Mouse (Mus musculus) MEL (cell line): ENCODE measurements at regions not wholly inside any gene's neighbourhood (a gene's known extent, or its start where the extent isn't known, plus 50 kb on each side); places are given as distances from the start of the nearest gene placed in this dataset.

ENCODE experiments used
- DNase-seq: peaks from one replicate; pipeline ENCODE4 v3.0.0; 2011; ENCODE audit warnings: low read depth, low spot score
- H3K27ac ChIP-seq: 2 replicates; pipeline ENCODE4 v1.5.1; 2012; ENCODE audit warnings: low read depth, mild to moderate bottlenecking, control low read depth, low read length, moderate library complexity; ENCODE audit not compliant: control insufficient read depth
- H3K27me3 ChIP-seq, 2 experiments: fragments of 150-350 bp in 1 of 2; sonication (generic) in 1 of 2; 2 replicates each; pipeline ENCODE4 v1.6.1; 2012; ENCODE audit warnings: low read length in 2 of 2, mild to moderate bottlenecking in 2 of 2, improper control_type of control experiment in 1 of 2, moderate library complexity in 1 of 2; ENCODE audit not compliant: insufficient read depth in 2 of 2, control insufficient read depth in 1 of 2
- H3K36me3 ChIP-seq, 2 experiments: 2 replicates each; pipeline ENCODE4 v1.6.1; 2012 to 2014; ENCODE audit warnings: low read length in 2 of 2, improper control_type of control experiment in 1 of 2, inconsistent platforms in 1 of 2, mild to moderate bottlenecking in 1 of 2; ENCODE audit not compliant: insufficient read depth in 2 of 2, control insufficient read depth in 1 of 2
- H3K4me1 ChIP-seq, 2 experiments: fragments of 150-350 bp in 1 of 2; sonication (generic) in 1 of 2; 2 replicates each; pipeline ENCODE4 v1.6.1; 2012; ENCODE audit warnings: low read length in 2 of 2, improper control_type of control experiment in 1 of 2, mild to moderate bottlenecking in 1 of 2; ENCODE audit not compliant: insufficient read depth in 2 of 2, control insufficient read depth in 1 of 2
- H3K4me3 ChIP-seq, 2 experiments: fragments of 150-350 bp in 1 of 2; sonication (generic) in 1 of 2; 2 replicates each; pipeline ENCODE4 v1.5.1; 2012; ENCODE audit warnings: low read depth in 2 of 2, low read length in 2 of 2, mild to moderate bottlenecking in 2 of 2, moderate library complexity in 2 of 2, control low read depth in 1 of 2, improper control_type of control experiment in 1 of 2; ENCODE audit not compliant: control insufficient read depth in 1 of 2, insufficient read depth in 1 of 2
- H3K79me2 ChIP-seq: 2 replicates; pipeline ENCODE4 v1.6.1; 2012; ENCODE audit warnings: mild to moderate bottlenecking, low read length, moderate library complexity; ENCODE audit not compliant: control insufficient read depth, poor library complexity, insufficient read depth
- H3K9ac ChIP-seq: 2 replicates; pipeline ENCODE4 v1.6.1; 2012; ENCODE audit warnings: low read depth, mild to moderate bottlenecking, control low read depth, low read length, moderate library complexity; ENCODE audit not compliant: control insufficient read depth, poor library complexity, severe bottlenecking
- H3K9me3 ChIP-seq: fragments of 150-350 bp; sonication (generic); replicated peaks from 2 replicates; pipeline ENCODE4 v1.6.1; 2012; ENCODE audit warnings: mild to moderate bottlenecking, low read length, improper control_type of control experiment, moderate library complexity; ENCODE audit not compliant: insufficient read depth
- BHLHE40 ChIP-seq: IDR thresholded peaks from 2 replicates; pipeline ENCODE4 v1.6.1; 2012; ENCODE audit warnings: low read depth, mild to moderate bottlenecking, inconsistent platforms, low read length, improper control_type of control experiment, borderline replicate concordance
- CTCF ChIP-seq, 3 experiments: IDR thresholded peaks in 2 of 3; conservative IDR thresholded peaks in 1 of 3; 2 replicates each; pipeline ENCODE4 v1.5.1; 2011 to 2012; ENCODE audit warnings: low read length in 3 of 3, low read depth in 2 of 3, mild to moderate bottlenecking in 2 of 3, improper control_type of control experiment in 1 of 3, inconsistent platforms in 1 of 3, mixed read lengths in 1 of 3, moderate library complexity in 1 of 3; ENCODE audit not compliant: control insufficient read depth in 1 of 3, insufficient read depth in 1 of 3, poor library complexity in 1 of 3, severe bottlenecking in 1 of 3
- E2F4 ChIP-seq: IDR thresholded peaks from 2 replicates; pipeline ENCODE4 v1.6.1; 2011; ENCODE audit warnings: low read depth, low read length, improper control_type of control experiment, borderline replicate concordance
- ELF1 ChIP-seq: IDR thresholded peaks from 2 replicates; pipeline ENCODE4 v1.6.1; 2014; ENCODE audit warnings: low read depth, mild to moderate bottlenecking, inconsistent platforms, low read length, improper control_type of control experiment, moderate library complexity
- ETS1 ChIP-seq: IDR thresholded peaks from 2 replicates; pipeline ENCODE4 v1.6.1; 2012; ENCODE audit warnings: low read depth, mild to moderate bottlenecking, inconsistent platforms, low read length, improper control_type of control experiment, moderate library complexity
- GABPA ChIP-seq: IDR thresholded peaks from 2 replicates; pipeline ENCODE4 v1.6.1; 2012; ENCODE audit warnings: low read depth, mild to moderate bottlenecking, inconsistent platforms, low read length, improper control_type of control experiment, moderate library complexity
- GATA1 ChIP-seq: IDR thresholded peaks from 2 replicates; pipeline ENCODE4 v1.6.1; 2011; ENCODE audit warnings: low read depth, low read length, improper control_type of control experiment
- HCFC1 ChIP-seq: IDR thresholded peaks from 2 replicates; pipeline ENCODE4 v1.6.1; 2012; ENCODE audit warnings: low read depth, mild to moderate bottlenecking, inconsistent platforms, low read length, improper control_type of control experiment, moderate library complexity
- MAFK ChIP-seq: IDR thresholded peaks from 2 replicates; pipeline ENCODE4 v1.6.1; 2011; ENCODE audit warnings: low read depth, mild to moderate bottlenecking, low read length, improper control_type of control experiment, borderline replicate concordance
- MEF2A ChIP-seq: IDR thresholded peaks from 2 replicates; pipeline ENCODE4 v1.6.1; 2014; ENCODE audit warnings: low read depth, mild to moderate bottlenecking, inconsistent platforms, low read length, improper control_type of control experiment; ENCODE audit not compliant: poor library complexity, insufficient replicate concordance, severe bottlenecking; ENCODE audit errors: extremely low read depth
- MYB ChIP-seq: IDR thresholded peaks from 2 replicates; pipeline ENCODE4 v1.6.1; 2011; ENCODE audit warnings: mild to moderate bottlenecking, low read depth, low read length, improper control_type of control experiment
- MYC ChIP-seq: IDR thresholded peaks from 2 replicates; pipeline ENCODE4 v1.6.1; 2011; ENCODE audit warnings: low read depth, mild to moderate bottlenecking, low read length, improper control_type of control experiment, moderate library complexity
- NELFE ChIP-seq: IDR thresholded peaks from 2 replicates; pipeline ENCODE4 v1.6.1; 2011; ENCODE audit warnings: low read depth, low read length, improper control_type of control experiment
- POLR2A ChIP-seq, 2 experiments: IDR thresholded peaks; 2 replicates each; pipeline ENCODE4 v1.6.1; 2011 to 2012; ENCODE audit warnings: low read length in 2 of 2, mild to moderate bottlenecking in 2 of 2, control low read depth in 1 of 2, improper control_type of control experiment in 1 of 2, low read depth in 1 of 2, moderate library complexity in 1 of 2; ENCODE audit not compliant: control insufficient read depth in 1 of 2, insufficient read depth in 1 of 2, poor library complexity in 1 of 2
- POLR2AphosphoS2 ChIP-seq: IDR thresholded peaks from 2 replicates; pipeline ENCODE4 v1.6.1; 2011; ENCODE audit warnings: low read length, improper control_type of control experiment
- RAD21 ChIP-seq: IDR thresholded peaks from 2 replicates; pipeline ENCODE4 v1.6.1; 2011; ENCODE audit warnings: mild to moderate bottlenecking, low read depth, low read length, improper control_type of control experiment
- SIN3A ChIP-seq: IDR thresholded peaks from 2 replicates; pipeline ENCODE4 v1.6.1; 2012; ENCODE audit warnings: low read length, improper control_type of control experiment, inconsistent platforms
- UBTF ChIP-seq: IDR thresholded peaks from 2 replicates; pipeline ENCODE4 v1.6.1; 2012; ENCODE audit warnings: low read depth, mild to moderate bottlenecking, inconsistent platforms, low read length, improper control_type of control experiment, moderate library complexity, borderline replicate concordance; ENCODE audit not compliant: insufficient read depth
- USF1 ChIP-seq: IDR thresholded peaks from 2 replicates; pipeline ENCODE4 v1.6.1; 2014; ENCODE audit warnings: low read depth, mild to moderate bottlenecking, inconsistent platforms, low read length, improper control_type of control experiment, moderate library complexity
- USF2 ChIP-seq, 2 experiments: IDR thresholded peaks; 2 replicates each; pipeline ENCODE4 v1.6.1; 2011 to 2012; ENCODE audit warnings: improper control_type of control experiment in 2 of 2, low read length in 2 of 2, borderline replicate concordance in 1 of 2, inconsistent platforms in 1 of 2, low read depth in 1 of 2, mild to moderate bottlenecking in 1 of 2; ENCODE audit not compliant: insufficient read depth in 1 of 2
- ZC3H11A ChIP-seq: IDR thresholded peaks from 2 replicates; pipeline ENCODE4 v1.6.1; 2012; ENCODE audit warnings: low read depth, mild to moderate bottlenecking, inconsistent platforms, low read length, improper control_type of control experiment
- ZMIZ1 ChIP-seq: IDR thresholded peaks from 2 replicates; pipeline ENCODE4 v1.6.1; 2012; ENCODE audit warnings: low read depth, mild to moderate bottlenecking, inconsistent platforms, low read length, improper control_type of control experiment, moderate library complexity
- ZNF384 ChIP-seq: IDR thresholded peaks from 2 replicates; pipeline ENCODE4 v1.6.1; 2012; ENCODE audit warnings: low read depth, mild to moderate bottlenecking, inconsistent platforms, low read length, improper control_type of control experiment

- no peaks in the 10 kb centered on the region for H3K9me3 ChIP-seq
Observed at GRCm38 (mm10) chr3:83537231-83537630, 228.9 kb upstream of the Sfrp2 start.

GRCm38 (mm10) chr3:83537711-83538110 is 228.4 kb upstream of the Sfrp2 start:
- no peak for TF ChIP-seq ZNF384
- TF ChIP-seq E2F4: no peak
- no peak for TF ChIP-seq UBTF
- TF ChIP-seq RAD21: no peak
- no peak for TF ChIP-seq ETS1
- TF ChIP-seq ZC3H11A: no peak
- no peak for TF ChIP-seq CTCF (IDR thresholded peaks at IDR 0.05 in 2 of 3, conservative IDR thresholded peaks at IDR 0.05 in 1 of 3; ENCODE audit: control insufficient read depth in 1 of 3, insufficient read depth in 1 of 3, low read depth in 2 of 3, low read length in 3 of 3, poor library complexity in 1 of 3, severe bottlenecking in 1 of 3)
- no peak for TF ChIP-seq MEF2A
- TF ChIP-seq ELF1: no peak
- TF ChIP-seq MYB: no peak
- no peak for TF ChIP-seq USF1
- H3K9ac ChIP-seq: no peak overlapping the region
- H3K27ac ChIP-seq: no peak overlapping the region

More at GRCm38 (mm10) chr3:83537231-83537630, 228.9 kb upstream of the Sfrp2 start:
- H3K4me1 ChIP-seq: no peaks in the 10 kb centered on the region
- no peak for DNase-seq
- H3K27me3 ChIP-seq: no peaks in the 10 kb centered on the region
- H3K4me3 ChIP-seq: no peak overlapping the region
- no peak for TF ChIP-seq USF2 (IDR thresholded peaks at IDR 0.05; ENCODE audit: borderline replicate concordance in 1 of 2, insufficient read depth in 1 of 2, low read depth in 1 of 2, low read length in 2 of 2)
- no peak for TF ChIP-seq ETS1
- TF ChIP-seq CTCF (IDR thresholded peaks at IDR 0.05 in 2 of 3, conservative IDR thresholded peaks at IDR 0.05 in 1 of 3; ENCODE audit: control insufficient read depth in 1 of 3, insufficient read depth in 1 of 3, low read depth in 2 of 3, low read length in 3 of 3, poor library complexity in 1 of 3, severe bottlenecking in 1 of 3): no peak
- TF ChIP-seq SIN3A: no peak
- no peak for TF ChIP-seq MAFK
- TF ChIP-seq RAD21: no peak
- no peak for TF ChIP-seq HCFC1
- no peak for TF ChIP-seq GABPA
- no peak for TF ChIP-seq MEF2A
- TF ChIP-seq POLR2AphosphoS2: no peak
- no peak for TF ChIP-seq GATA1
- no peak for TF ChIP-seq MYC
- TF ChIP-seq POLR2A (IDR thresholded peaks at IDR 0.05; ENCODE audit: control insufficient read depth in 1 of 2, insufficient read depth in 1 of 2, low read depth in 1 of 2, low read length in 2 of 2, poor library complexity in 1 of 2): no peak
- TF ChIP-seq ELF1: no peak
- TF ChIP-seq E2F4: no peak
- no peak for TF ChIP-seq NELFE
- TF ChIP-seq ZC3H11A: no peak
- no peak for TF ChIP-seq MYB
- TF ChIP-seq ZMIZ1: no peak
- TF ChIP-seq BHLHE40: no peak
- H3K9ac ChIP-seq: no peak overlapping the region
- no peak overlapping the region for H3K27ac ChIP-seq
- H3K79me2 ChIP-seq: no peaks in the 10 kb centered on the region
- H3K36me3 ChIP-seq: no peaks in the 10 kb centered on the region

More at GRCm38 (mm10) chr3:83537711-83538110, 228.4 kb upstream of the Sfrp2 start:
- Histone ChIP-seq H3K79me2 (no peaks in the 10 kb centered on the region), H3K4me3 (no peak overlapping the region), H3K9me3 (no peaks in the 10 kb centered on the region), H3K27me3 (no peaks in the 10 kb centered on the region), H3K36me3 (no peaks in the 10 kb centered on the region), H3K4me1 (no peaks in the 10 kb centered on the region)
- DNase-seq: no peak
